Mouse (Mus musculus): ENCODE results near the gene Csnk1e.

- TF ChIP-seq CTCF (IDR thresholded peaks at IDR 0.05; ENCODE audit: borderline replicate concordance, insufficient read depth, low read depth, low read length) (no peak), POLR2A (IDR thresholded peaks at IDR 0.05; ENCODE audit: borderline replicate concordance, insufficient read depth, low read length) (no peak)
Observed at GRCm38 (mm10) chr15:79428616-79429015, 26.8 kb downstream of the Csnk1e start.

All from cerebellum, adult 2 months (tissue).